Mouse (Mus musculus) kidney, adult 11 months (tissue): ENCODE measurements around the gene Lxn.

Experiments
- DNase-seq: peaks from one replicate; pipeline ENCODE4 v3.0.0; 2022

Gene Lxn

DNA sequence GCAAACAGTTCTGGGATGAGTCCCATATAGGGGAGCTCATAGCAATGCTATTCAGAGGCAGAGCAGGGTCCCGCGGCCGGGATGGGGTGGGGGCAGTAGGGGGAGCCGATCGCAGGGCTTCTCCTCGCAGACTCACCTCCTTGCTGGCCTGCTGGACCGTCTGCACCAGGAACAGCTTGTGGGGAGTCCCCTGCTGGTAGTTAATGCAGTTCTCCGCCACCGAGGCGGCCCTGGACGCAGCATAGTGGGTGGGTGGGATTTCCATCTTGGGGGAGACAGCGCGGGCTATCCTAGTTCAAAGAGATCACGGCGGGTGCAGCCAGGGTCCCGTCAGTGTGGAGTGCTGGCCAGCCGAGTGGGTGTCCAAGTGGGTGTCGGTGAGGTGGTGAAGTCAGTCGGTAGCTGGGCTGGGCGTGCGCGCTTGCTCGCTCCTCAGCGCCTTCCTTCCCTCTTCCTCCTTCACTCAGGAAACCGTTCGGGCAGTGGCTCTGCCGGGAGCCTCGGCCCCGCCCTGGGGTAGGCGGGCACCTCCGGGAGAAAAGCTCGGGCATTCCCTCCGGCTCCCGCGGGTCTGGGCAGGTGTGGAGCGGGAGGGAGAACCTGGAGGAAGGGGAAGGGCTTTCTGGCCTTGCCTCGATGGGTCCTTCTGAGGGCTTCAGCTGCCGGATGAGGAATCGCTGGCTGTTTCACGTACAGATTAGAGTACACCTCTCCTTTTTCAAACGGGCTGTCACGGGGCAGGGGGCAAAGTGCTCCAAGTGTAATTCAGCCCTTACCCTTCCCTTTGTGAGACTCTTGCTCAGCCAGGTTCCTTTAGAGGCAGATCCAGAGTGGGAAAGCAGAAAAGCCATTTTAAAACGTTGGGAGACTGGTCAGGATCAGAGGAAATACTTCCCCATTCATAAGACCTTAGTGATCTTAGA, at the start of gene Lxn:
Gene Lxn (minus strand): TSS at position 477 of the 923 bp plus-strand sequence.
- DNase-seq: peak; percentile 75

DNA sequence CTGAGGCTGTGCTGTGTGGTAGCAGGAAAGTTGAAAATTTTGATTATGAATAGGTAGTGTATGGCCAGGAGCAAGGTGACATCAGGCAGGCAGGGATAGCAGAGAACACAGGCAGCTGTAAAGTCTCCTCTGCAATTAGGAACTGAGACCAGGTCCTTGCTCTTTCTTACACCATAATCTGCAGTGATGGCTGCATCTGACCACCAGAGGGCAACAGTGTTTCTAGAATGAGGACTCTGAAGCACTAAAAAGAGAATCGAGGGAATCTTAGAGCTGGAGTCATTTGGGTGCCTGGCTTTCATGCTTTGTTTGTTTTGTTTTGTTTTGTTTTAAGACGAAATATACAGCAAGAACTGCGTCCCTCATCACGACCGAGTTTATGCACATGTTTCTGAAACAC, 49.1 kb upstream of the Lxn start:
- peak; percentile 54 for DNase-seq

DNA sequence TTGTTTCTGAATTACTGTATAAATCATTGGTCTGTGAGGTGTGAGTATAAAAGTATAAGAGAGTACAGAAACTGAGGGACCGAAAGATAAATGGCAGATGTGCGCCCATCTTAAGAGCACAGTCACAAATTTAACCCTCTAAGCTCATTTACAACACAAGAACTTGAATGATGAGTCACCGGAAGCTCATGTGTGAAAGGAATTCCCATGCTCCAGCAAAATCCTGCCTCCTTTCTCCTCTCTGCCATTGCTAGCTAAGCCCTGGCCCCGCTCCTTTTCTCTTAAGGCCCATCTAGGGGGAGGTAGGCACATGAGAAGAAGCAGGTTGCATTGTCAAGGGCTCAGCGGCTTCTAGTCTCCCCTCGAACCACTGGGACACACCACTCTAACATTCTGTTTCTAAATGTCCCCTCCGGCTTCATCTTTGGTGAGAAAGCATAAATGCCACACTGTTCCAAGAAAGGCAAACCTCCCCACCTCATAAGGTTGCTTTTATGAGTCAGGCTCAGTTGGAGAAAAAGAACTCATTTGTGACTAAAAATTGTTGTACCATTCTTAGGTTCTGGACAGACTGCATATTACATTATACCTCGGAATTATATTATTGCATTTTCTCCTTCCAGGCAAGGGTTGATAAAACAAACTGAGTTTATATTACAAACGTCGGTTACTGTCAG, 44.6 kb upstream of the Lxn start:
- DNase-seq: no peak

DNA sequence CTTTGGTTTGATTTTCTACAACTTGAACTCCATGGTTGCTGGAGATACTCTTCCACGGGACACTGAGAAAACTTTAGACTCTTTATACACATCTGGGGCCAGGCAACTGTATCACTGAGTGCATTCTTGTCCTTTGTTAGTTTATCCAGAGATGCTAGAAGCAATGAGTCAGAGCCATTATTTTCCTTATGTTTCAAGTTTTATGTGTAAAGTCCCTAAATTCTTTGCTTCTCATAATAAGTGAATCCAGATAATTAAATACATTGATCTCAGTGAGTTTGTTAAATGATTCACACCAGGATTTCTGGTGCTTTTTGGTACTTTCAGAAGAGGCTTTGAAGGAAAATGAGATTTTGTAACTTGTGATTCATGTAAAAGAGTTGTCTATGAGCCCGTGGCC, 41.6 kb upstream of the Lxn start:
- no peak for DNase-seq

DNA sequence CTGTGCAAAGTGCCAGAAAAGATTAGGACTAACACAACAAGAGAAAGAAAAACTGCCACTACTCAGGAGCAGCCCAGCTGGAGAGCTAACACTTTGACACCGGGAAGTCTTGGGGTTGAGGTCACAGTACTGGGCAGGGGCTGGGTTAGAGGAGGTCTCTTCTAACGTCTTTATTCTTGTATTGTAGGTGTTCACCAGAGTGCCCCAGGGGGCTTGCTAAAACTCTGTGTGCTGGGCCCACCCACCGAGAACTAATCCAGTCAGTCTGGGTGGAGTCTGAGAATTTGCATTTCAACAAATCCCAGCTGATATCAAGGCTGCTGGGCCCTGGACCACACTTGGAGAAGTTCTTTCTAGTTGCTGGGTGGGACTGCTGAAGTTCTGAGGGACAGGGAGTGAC, 40.2 kb upstream of the Lxn start:
- DNase-seq: no peak

DNA sequence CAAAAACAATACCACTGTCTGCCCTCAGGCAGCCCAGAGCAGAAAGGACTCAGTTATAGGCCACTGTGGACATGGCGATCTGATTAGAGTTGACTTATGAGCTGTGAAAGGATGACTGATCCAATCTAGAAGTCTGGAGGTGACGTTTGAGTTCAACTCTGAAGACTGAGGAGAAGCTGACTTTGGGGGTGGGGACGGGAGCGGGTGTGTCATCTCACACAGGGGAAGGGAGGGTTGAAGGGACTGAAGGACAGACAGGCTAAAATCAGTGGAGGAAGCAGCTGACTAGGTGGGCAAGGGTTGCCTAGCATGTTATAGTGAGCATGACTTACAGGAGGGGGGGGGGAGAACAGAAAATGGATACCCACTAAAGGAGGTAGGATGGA, 35.7 kb upstream of the Lxn start:
- no peak for DNase-seq

DNA sequence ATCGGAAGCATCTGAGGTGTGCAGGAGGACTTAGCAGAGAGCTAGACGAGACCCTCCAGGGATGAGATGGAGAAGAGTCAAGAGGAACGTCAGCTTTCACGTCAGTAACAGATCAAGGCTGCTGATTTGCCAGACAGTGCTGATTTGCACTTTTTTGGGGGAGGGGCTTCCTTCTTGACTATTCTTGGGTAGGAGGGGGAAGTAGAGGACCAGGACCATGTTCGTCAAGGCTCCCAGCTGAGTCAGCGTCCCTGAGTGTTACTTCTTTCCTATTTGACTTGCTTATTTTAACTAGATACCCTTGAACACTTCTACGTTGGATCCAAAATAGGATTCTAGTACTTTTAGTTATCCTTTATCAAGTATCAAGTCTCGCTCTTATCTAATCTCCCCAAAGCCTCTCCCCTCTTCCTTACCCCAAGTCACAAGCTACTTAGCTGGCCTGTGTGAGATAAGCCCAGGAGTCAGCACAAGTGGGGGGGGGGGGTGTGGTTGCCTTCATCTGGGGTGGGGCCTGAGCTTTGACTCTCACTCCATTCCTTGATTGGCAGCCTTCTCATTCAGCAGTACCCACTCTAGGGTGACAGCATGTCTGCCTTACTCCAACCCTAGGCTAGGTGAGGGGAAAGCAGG, 35.2 kb upstream of the Lxn start:
- no peak for DNase-seq

DNA sequence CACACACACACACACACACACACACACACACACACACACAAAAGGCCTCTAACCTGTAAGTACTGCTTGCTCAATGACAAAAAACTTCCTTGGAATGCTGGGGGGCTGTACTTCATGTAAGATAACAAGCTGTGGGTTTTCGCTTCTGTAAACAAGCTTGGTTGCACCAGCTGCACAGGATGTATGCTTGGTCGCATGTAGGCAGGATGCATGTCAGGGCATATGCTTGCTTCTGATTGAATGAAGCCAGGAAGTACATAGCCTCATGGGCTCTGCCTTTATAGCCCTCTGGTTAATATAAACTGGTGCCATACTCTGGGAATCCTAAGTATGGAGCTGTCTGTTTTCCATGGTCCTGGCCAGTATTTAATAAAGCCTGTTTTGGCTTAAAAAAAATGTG, 34.3 kb upstream of the Lxn start:
- DNase-seq: no peak

DNA sequence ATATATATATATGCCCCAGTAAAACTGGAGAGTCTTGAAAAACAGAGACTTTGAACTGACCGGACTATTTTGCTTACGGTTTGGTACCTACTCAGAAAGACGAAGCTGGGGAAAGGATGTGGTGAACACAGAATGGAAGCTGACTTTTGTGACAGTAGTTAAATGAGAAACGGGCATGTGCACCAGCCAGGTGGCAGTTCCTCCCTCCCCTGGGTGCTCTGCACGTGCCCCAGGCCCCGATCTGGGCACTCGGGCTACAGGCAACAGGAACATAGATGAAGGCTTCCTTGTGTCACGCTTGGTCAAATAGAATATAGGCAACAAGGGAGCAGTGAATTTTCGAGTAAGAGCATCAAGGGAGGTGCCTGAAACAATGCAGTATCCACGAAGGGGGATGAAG, 32.6 kb upstream of the Lxn start:
- no peak for DNase-seq

DNA sequence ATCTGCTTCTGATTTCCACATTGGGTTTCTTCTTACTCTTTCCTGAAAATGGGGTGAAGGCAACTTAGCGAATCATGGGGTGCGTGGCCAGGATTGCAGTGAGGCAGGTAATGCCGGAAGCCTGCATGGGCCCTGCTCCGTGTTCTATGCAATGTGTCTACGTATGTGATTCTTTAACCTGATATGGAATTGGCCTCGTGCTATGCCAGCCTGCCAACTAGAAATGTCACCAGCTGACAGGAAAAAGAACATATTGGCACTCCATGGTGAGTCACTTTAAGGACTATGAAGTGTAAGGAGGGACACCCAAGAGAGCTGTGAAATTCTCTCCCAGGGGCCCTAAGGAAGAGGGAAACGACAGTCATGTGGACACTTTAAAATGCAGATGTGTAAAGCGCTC, 29.4 kb upstream of the Lxn start:
- no peak for DNase-seq

DNA sequence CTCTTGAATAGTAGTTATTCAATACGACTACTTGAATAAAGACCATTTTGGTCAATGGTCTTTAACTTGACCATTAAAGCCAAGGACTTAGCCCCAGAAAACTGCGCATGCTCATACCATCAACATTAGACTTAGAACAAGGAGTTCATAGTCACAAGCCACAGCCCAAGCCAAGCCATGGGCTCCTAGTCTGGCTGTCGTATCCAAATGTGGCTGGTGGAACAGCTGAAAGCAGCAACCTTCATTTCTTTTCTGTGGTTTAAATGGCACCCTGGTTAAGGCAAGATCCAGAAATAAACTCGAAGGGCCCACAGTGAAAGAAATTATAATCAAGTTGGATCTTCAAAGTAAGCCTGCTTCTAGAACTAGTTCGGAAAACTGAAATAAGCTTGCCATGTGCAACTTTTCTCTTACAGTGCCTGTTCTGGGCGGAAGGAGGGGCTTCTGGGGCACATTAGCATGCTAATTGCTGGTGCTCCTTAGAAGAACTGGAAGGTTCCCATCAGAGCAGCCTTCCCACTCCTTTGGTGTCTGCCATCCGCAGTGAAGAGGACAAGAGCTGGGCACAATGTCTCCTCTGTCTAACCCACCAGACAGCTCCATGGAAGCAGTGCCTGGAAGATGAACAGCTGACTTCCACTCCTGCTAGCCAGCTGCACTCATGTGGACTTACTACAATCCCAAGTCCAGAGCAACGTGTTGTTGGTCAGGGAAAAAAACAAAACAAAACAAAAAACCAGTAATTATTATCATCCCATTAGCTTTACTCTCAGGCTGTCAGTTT, 28.6 kb upstream of the Lxn start:
- DNase-seq: no peak

DNA sequence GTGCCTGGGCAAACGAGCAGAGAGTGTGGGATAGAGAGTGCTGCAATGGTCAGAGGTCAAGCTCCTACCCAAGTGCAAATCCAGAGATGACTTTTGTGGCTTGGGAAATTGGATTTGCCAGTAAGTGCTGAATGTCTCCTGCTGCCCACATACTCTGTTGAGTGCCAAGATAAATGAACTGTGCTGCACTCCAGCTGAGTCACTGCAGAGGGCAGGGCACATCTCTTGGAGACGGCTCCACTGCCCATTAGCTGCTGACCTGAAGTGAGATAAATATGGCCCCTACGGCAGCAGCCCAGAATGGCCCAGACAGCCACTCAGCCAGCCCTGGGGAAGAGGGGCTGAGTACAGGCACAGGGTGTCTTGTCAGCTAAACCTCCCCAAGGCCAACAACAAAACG, 26.4 kb upstream of the Lxn start:
- no peak for DNase-seq

DNA sequence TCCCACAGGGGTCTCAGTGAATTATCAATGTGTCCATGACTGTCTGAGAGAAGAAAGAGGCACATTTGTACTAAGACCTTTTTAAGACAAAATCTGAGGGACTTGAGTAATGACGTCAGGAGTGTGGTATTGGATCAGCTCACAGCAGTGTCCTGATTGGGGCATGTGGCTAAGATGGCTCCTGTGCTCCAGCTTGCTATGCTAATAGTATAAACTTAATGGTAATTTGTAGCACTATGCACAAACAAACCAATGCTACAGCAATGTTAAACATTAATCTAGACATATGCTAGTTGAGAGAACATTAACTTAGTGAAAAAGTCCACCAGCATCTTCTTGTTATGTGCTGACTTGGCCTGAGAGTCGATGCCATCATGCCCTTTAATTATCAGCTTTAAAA, 21.5 kb upstream of the Lxn start:
- DNase-seq: no peak

DNA sequence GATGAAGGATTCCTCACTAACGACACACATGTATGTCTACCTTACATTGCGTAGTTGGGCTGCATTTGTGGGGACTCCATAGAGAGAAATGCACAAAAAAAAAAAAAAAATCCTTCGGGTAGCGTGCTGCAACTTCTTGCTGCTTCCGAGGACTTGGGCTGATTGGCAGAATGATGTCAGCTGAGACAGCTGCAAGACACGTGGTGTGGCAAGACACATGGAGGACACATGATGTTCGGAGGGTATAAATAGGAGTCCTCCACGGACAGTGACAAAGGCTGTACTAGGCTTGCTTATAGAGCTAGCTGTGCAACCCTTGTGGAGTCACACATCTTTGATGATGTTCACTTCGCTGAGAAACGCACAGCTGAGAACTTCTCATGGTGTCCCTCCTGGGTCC, 18.7 kb upstream of the Lxn start:
- no peak for DNase-seq

DNA sequence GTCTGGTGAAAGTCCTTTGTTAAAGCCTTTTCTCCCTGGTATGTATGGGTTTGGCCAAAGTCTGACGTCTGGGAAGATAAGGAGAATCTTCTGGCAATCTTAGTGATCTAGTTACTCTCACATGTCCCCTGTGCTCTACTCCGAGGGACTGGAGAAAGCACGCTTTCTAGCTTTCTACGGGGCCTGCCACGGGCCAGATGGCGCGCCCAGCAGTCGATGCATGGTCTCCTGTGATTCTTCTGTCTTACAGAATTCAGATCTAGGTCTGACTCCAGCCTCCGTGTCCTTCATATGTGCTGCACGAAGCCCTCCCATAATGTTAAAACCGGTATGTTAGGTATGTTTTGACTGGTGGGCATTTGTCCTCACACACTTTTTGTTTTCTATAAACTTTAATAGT, 16.1 kb upstream of the Lxn start:
- DNase-seq: no peak

DNA sequence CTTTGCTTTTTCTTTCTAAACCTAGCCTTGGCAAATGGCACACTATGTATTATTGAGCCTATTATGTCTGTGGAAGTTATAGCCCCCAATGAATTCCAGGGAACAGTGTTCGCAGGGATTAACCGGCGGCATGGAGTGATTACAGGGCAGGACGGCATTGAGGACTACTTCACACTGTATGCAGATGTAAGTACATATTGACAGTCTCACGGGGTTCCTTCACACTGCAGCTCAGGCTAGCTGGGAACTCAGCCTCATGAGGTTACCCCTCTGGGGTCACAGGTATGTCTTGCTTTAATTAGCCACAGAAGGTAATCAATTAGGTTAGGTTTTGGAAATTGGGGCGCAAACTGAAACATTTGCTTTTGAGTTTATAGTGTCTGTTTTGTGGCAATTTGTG, 9.7 kb upstream of the Lxn start:
- DNase-seq: no peak

DNA sequence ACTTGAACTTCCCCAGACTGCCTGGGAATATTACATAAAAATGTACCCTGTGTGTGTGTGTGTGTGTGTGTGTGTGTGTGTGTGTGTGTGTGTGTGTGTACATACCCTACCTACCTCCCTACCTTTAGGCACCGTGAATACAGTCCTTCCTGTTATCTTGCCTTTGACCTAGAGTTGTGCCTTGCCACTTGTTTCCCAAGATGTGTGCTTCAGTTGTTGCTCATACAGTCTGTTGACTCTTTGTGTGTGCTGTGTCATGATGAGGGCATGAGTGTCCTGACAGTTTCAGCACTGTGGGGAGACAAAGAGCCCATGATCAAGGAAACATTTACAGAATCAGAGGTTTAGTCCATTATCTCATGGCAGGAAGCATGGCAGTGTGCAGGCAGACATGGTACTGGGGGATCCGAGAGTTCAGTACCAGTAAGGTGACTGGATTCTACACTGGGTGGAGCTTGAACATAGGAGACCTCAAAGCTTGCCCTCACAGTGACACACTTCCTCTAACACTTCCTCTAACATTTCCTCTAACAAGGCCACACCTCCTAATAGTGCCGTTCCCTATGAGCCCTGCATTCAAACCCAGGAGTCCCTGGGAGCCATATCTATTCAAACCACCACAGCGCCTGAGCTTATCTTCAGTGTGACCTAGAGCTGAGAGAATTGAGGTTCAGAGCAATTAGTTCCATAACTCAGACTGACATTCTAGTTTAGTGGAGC, 7.8 kb upstream of the Lxn start:
- no peak for DNase-seq

DNA sequence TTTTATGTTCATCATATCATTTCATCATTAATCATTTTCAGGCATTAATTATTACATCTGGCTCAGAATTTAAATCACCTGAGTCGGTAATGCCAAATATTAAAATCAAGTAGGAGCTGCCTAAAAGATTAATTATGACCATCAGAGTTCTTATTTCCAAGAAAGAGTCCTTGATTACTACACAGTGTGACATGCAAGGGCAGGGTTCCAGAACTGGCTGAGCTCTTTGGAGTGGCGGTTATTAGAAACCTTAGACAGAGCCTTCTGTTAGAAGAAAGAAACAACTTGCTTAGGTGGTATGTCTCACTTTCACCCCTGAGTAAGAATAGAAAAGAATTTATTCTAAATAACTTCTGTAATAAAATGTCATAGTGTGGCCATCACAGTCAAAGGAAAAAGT, 3.6 kb upstream of the Lxn start:
- DNase-seq: no peak

DNA sequence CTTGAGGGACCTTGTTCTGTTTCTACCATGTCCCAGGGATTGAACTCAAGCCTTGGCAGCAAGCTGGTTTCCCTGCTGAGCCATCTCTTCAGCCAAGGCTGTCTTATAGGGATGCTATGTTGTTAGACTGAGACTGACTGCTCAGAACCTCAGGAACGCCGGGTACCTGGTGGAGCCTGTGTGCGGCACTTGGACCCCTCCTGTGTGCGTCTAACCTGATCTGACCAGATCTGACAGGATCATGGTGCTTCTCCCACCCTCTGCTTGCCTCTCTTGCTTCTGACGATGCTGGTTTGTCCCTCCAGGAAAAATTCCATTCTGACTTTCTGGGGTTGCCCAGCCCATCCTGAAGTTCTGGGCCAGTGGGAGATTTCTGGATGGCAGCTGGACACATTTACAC, 2.9 kb upstream of the Lxn start:
- DNase-seq: no peak

DNA sequence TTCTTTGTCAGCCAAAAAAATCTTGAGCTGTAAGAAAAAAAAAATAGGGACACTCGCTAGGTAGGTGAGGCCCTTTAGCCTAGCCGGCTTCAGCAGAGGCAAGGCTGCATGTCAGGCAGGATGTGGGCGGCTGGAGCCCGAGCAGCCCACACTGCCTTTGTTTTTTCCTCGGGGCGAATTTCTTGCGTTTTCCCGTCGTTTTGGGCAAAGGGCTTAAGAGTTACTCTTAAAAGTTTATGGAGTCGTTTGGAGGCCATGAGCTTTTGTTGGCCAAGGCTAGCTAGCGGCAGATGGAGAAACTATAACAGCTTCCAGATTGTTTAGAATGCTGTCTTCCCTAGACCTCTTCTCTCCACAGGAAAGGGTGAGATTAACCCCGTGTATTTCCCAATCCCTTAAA, 725 bp downstream of the Lxn start:
- DNase-seq: no peak

DNA sequence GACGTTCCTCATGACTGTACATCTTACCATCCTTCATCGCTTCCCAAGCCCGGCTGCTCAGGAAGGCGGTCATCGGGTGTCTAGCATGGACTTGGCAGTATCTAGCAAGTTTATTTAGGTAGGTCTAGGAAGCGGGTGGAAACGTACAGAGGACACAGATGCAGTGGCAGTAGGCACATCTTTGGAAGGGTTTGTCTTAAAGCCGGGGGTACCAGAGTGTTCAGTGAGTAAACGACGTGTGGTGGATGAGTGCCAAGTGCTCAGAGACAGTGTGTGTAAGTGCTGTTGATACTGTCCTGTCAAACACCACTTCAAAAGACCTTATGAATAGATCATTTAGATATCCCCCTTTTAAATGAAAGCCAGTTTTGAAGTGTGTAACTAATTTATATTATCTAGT, 1.1 kb downstream of the Lxn start:
- no peak for DNase-seq

DNA sequence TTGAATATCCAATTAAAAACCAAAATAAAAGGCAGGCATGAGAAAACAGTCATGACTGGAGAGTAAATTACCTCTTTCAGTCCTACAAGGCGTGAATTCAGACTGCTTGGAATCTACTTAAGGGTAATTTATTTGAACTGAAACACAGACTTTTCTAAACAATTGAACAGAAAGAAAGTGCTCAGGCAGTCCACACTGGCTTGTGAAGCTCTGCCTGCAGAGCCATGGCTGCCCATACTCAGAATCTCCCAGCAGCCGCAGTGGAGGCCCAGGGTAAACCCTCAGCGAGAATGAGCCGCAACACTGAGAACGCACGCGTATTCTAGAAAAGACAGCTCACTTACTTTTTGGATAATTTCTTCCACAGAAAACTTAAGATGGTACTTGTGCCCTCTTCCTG, 1.7 kb downstream of the Lxn start:
- DNase-seq: no peak

DNA sequence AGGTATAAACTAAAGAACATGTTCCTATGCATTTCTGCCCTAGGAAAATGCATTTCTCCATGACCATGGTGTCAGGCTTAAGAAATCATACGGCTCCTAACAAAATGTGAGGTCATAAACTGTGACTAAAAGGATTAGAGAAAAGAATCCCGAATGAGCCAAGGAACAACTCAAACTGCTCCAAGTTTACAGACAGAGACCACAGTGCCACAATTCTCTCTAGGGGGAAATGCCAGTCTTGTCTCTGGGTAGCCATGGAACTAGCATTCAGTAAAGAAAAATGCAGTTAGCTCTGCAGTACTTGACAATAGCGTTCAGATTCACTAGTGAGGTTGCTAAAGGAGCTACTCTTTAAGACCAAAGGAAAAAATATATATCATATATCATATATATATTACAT, 3.8 kb downstream of the Lxn start:
- no peak for DNase-seq
